Mouse (Mus musculus) adrenal gland, postnatal 0 days (tissue): Measurements from ENCODE around the gene Igfbpl1. TPM values are rescaled to one million over a fixed set of nuclear protein-coding genes. Genes with fewer than 3 reads are reported as not detected.

ENCODE experiments used
- polyA plus RNA-seq: library from polyadenylated mRNA; unstranded; fragments of >200 nt; fragmentation: Nextera tagmentation; extraction: Ambion mirVana; gene quantifications from 2 replicates; pipeline ENCODE4 v1.2.1, GENCODE M21; 2015

The Igfbpl1 gene
- polyA plus RNA-seq = 0.84 and 1.9 TPM in 2 replicates

DNA sequence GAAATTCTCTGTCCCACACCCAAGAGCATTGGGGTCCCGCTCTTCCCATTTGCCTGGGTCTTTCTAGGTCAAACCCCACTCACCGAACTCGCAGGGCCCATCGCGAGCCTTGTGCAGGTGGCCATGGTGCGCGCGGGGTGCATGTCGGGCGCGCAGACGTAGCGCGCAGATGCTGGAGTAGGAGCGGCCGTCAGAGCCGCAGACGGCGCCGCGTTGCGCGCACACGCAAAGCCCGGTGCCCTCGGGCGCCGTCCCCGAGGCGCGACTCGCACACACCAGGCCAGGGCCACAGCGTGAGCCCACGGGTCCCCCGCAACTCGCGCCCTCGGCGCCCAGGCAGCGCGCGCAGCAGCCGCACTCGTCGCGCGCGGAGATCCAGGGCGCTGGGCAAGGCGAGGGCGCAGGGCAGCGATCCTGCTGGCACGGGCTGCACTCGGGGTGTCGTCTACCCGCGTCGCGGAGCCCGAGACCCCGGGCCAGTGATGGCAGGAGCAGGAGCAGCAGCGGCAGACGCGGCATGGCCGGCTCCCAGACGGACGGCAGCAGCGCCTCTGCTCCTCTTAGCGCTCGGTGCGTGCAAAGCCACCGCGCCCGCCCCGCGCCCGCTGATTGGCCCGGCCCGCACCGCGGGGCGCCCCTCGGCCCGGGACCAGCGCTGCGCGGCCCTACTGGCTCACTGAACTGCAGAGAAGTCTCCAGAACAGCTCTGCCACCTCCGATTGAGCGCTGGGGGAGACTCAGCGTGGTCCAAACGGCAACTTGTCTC lies at the start of gene Igfbpl1:
Gene Igfbpl1, minus strand, starts transcription at position 649 of the 766 bp plus-strand sequence.

GRCm38 (mm10) chr4:45848109-45848824 lies 21.5 kb upstream of the Igfbpl1 start, which contains the start of gene Stra6l:
TSS of gene Stra6l (plus strand) at chr4:45848664.

DNA sequence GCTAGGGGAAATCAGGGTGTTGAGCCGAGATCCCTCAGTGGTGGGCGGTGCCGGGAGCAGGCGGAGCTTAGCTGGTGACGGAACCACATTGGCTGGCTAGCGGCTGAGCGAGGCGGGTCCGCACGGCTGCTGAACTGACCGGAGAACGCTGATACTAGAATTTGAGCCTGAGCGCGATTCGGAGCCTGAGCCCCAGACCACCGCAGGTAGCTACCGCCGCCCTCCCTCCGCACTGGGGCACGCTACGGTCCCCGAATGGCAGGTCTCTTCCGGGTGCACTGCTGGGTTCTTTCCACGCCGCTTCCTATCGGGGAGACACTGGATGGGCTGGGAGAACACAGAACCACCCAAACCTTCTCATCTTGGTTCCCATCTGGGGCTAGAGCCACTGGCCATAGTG lies 27.8 kb downstream of the Igfbpl1 start, which contains the start of gene Aldh1b1:
Gene Aldh1b1, plus strand, starts transcription at position 59 of the 400 bp plus-strand sequence.

Other genes starting within 250 kb of the Igfbpl1 start
- gene Aldh1b1, start 27.9 kb downstream of the Igfbpl1 start, polyA plus RNA-seq = 17.7 and 36.8 TPM in 2 replicates
- gene Stra6l, start 21.7 kb upstream of the Igfbpl1 start, polyA plus RNA-seq = 0.47 and 0.99 TPM in 2 replicates
- gene Ccdc180, start 63.4 kb upstream of the Igfbpl1 start, polyA plus RNA-seq = 0.11 and 0.12 TPM in 2 replicates
- gene Tdrd7, start 138.4 kb upstream of the Igfbpl1 start, polyA plus RNA-seq = 13.6 and 22.5 TPM in 2 replicates
- 6.1 and 7.5 TPM in 2 replicates for gene Tmod1, start 212.0 kb upstream of the Igfbpl1 start, polyA plus RNA-seq